Mouse (Mus musculus) kidney, postnatal 0 days (tissue): ENCODE measurements around the gene Snrpc. TPM values are rescaled to one million over a fixed set of nuclear protein-coding genes. Genes with fewer than 3 reads are reported as not detected.
"Not testable (repeated sequence)": the region's sequence is repeated elsewhere in the genome, so short reads cannot be mapped to it uniquely, and the experiment has no call there.

Experiments
- ATAC-seq: fragments of 200-750 bp; cut with Nextera tagmentation; replicated peaks from 2 replicates; pipeline ENCODE4 v1.8.0; 2017; ENCODE audit warnings: low read depth, moderate number of reproducible peaks, moderate TSS enrichment, moderate library complexity; ENCODE audit not compliant: low FRiP score
- DNase-seq: peaks from one replicate; pipeline ENCODE4 v3.0.0-alpha.2; 2016; ENCODE audit warnings: low spot score
- H3K27ac ChIP-seq: fragments of 300-500 bp; sonication (generic); 2 replicates; pipeline ENCODE4 v1.5.1; 2014; ENCODE audit warnings: mild to moderate bottlenecking
- H3K27me3 ChIP-seq: fragments of 300-500 bp; sonication (generic); 2 replicates; pipeline ENCODE4 v1.6.1; 2014; ENCODE audit warnings: low read length, mixed read lengths; ENCODE audit not compliant: insufficient read depth
- H3K36me3 ChIP-seq: fragments of 300-500 bp; sonication (generic); 2 replicates; pipeline ENCODE4 v1.6.1; 2014; ENCODE audit warnings: low read length, mixed read lengths; ENCODE audit not compliant: insufficient read depth
- H3K4me1 ChIP-seq: fragments of 300-500 bp; sonication (generic); replicated peaks from 2 replicates; pipeline ENCODE4 v1.6.1; 2014; ENCODE audit warnings: antibody characterized with exemption, low read length, mixed read lengths; ENCODE audit not compliant: insufficient read depth
- H3K4me2 ChIP-seq: fragments of 300-500 bp; sonication (generic); 2 replicates; pipeline ENCODE4 v1.6.1; 2014; ENCODE audit warnings: mild to moderate bottlenecking, low read length, moderate library complexity, mixed read lengths
- H3K4me3 ChIP-seq: fragments of 300-500 bp; sonication (generic); replicated peaks from 2 replicates; pipeline ENCODE4 v1.5.1; 2014; ENCODE audit warnings: low read depth, low read length
- H3K9ac ChIP-seq: fragments of 300-500 bp; sonication (generic); 2 replicates; pipeline ENCODE4 v1.6.1; 2014; ENCODE audit warnings: low read depth, low read length
- H3K9me3 ChIP-seq: fragments of 300-500 bp; sonication (generic); replicated peaks from 2 replicates; pipeline ENCODE4 v1.6.1; 2016; ENCODE audit warnings: low read length, inconsistent platforms, mixed read lengths
- CTCF ChIP-seq: IDR thresholded peaks from 2 replicates; pipeline ENCODE4 v1.5.1; 2016; ENCODE audit warnings: antibody characterized with exemption, low read depth, mild to moderate bottlenecking, moderate library complexity
- WGBS: fragments of 180-500 bp; shearing (Covaris S2); extraction: QIAGEN DNeasy Blood & Tissue Kit; methylation state at CpG from one replicate; pipeline ENCODE4 v1.1.7; 2014; 5-methylcytosine and 5-hydroxymethylcytosine counted together
- polyA plus RNA-seq: library from polyadenylated mRNA; unstranded; fragments of >200 nt; fragmentation: Nextera tagmentation; extraction: Ambion mirVana; gene quantifications from 2 replicates; pipeline ENCODE4 v1.2.1, GENCODE M21; 2015

Snrpc gene
- polyA plus RNA-seq: 258 and 263 TPM in 2 replicates

DNA sequence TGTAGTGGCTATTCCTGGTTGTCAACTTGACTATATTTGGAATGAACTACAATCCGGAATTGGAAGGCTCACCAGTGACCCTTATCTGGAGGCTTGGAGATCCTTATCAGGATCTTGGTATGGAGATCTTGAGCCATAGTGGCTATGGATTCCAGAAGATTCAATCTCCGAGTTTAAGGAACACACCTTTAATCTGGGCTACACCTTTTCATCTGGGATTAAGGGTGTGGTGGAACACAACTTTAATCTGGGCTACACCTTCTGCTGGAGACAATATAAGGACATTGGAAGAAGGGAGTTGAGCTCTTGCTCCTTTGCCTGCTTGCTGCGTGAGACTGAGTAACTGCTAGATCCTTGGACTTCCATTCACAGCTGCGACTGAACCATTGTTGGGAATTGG lies at the start of gene Snrpc:
Gene Snrpc, plus strand, starts transcription at position 301 of the 400 bp plus-strand sequence.
- 82% methylated on average over 3 of the region's 4 CpGs for WGBS
- not testable (repeated sequence) for ATAC-seq, H3K27ac ChIP-seq, H3K4me1 ChIP-seq, H3K9ac ChIP-seq, H3K9me3 ChIP-seq, H3K27me3 ChIP-seq, DNase-seq, H3K4me3 ChIP-seq, H3K36me3 ChIP-seq
- H3K4me2 ChIP-seq: peak within 1 kb of the TSS; percentile 77

DNA sequence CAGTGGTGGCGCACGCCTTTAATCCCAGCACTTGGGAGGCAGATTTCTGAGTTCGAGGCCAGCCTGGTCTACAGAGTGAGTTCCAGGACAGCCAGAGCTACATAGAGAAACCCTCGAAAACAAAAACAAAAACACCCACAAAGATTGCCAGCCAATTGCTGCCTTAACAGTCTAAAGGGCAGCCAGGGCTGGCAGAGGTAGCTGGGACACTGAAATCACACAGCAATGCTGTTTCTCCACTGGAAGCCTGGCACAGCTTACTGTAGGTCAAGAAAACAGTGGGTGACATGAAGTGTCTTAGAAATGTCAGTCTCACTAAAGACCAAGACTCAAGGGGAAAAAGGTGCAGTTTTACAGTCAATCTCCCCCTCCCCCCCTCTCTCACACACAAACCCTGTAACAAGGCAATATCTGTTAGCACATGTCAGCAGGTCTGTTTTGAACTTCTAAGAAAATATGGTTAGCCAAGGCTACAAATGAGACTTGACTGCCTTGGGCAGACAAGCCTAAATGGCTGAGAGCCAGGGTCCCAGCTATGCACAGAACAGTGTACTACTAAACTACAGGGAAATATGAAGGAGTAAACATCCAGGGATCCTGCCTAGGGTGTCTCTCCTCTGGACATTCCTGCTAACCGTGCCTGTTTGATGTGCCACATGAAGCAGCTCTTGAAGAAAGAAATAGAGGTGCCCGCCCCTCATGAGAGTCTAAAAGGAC lies 49.3 kb upstream of the Snrpc start:
- no peak for DNase-seq
- 0 out of 2 replicates have a peak, but pooled peaks cover 7% of the 10 kb centered on the region for H3K36me3 ChIP-seq
- H3K9ac ChIP-seq: no peak overlapping the region
- H3K4me1 ChIP-seq: no peaks in the 10 kb centered on the region
- no peaks in the 10 kb centered on the region for H3K9me3 ChIP-seq
- H3K4me2 ChIP-seq: no peak overlapping the region
- H3K4me3 ChIP-seq: no peak overlapping the region
- no peak for TF ChIP-seq CTCF
- H3K27ac ChIP-seq: no peak overlapping the region
- WGBS: 92% methylated on average over 6 of the region's 6 CpGs
- no peaks in the 10 kb centered on the region for H3K27me3 ChIP-seq
- no peak for ATAC-seq

DNA sequence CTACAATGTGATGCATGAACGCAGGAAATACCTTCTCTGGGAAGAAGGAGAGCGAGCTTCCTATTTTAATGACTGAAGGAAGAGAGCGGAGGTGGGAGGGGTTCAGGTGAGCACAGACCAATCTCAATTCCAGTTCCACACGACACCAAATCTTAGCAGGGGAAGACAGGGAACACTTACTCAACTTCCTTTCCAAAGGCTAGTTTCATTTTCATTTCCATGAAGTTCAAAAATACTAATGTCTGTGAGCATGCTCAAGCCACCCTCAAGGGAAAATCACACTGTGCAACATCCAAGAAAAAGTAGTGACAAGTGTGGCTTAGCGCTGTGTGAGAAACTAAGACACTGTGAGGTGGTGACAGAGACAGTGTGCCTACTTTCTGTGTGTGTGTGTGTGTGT lies 47.9 kb upstream of the Snrpc start:
- Histone ChIP-seq H3K27ac (no peak overlapping the region), H3K4me1 (no peaks in the 10 kb centered on the region), H3K36me3 (0 out of 2 replicates have a peak, but pooled peaks cover 7% of the 10 kb centered on the region), H3K4me2 (no peak overlapping the region), H3K9me3 (no peaks in the 10 kb centered on the region), H3K4me3 (no peak overlapping the region), H3K27me3 (no peaks in the 10 kb centered on the region), H3K9ac (no peak overlapping the region)
- no peak for TF ChIP-seq CTCF
- ATAC-seq (no peak), DNase-seq (no peak)
- 82% methylated on average over 5 of the region's 5 CpGs for WGBS

DNA sequence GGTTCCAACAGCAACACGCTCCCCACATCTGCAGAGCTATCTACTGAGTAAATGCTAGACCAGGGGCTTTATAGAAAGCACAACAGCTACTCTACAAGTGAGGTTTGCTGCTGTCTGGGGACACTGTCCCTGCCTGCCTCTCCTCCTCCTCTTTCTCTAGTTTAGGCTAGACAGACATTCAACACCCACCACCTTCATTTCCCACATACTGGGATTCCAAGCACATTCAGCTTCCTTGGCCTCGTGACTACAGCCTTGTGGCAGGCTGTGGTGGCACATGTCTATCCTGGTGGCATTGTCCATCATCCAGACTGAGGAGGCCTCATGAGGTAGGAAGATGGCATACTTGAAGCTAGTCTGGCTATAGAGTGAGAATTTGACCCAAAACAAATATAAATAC lies 47.0 kb upstream of the Snrpc start:
- H3K36me3 ChIP-seq: 0 out of 2 replicates have a peak, but pooled peaks cover 4% of the 10 kb centered on the region
- 0 out of 2 replicates have a peak, but pooled peaks have one; percentile 3 for TF ChIP-seq CTCF
- no peak overlapping the region for H3K4me3 ChIP-seq
- no peaks in the 10 kb centered on the region for H3K9me3 ChIP-seq
- no peak overlapping the region for H3K27ac ChIP-seq
- DNase-seq: no peak
- no peak for ATAC-seq
- no peak overlapping the region for H3K9ac ChIP-seq
- H3K4me2 ChIP-seq: no peak overlapping the region
- no peaks in the 10 kb centered on the region for H3K27me3 ChIP-seq
- 86% methylated on average over 2 of the region's 2 CpGs for WGBS
- H3K4me1 ChIP-seq: no peaks in the 10 kb centered on the region

DNA sequence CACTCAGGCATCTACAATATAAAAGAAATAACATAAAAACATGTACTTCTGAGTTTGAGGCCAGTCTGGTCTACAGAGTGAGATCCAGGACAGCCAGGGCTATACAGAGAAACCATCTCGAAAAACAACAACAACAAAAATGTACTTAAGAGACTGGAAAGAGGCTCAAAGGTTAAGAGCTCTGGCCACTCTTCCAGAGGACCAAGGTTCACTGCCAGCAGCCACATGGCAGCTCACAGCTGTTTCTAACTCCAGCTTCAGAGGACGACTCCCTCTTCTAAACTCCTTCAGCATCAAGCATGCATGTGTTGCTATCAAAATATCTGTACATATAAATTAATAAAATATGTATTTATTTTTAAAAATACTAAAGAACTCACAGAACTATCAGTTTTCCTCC lies 46.4 kb upstream of the Snrpc start:
- no peak for TF ChIP-seq CTCF
- Histone ChIP-seq H3K27ac (no peak overlapping the region), H3K9ac (no peak overlapping the region), H3K36me3 (0 out of 2 replicates have a peak, but pooled peaks cover 4% of the 10 kb centered on the region), H3K4me2 (no peak overlapping the region), H3K4me3 (no peak overlapping the region), H3K27me3 (no peaks in the 10 kb centered on the region), H3K9me3 (no peaks in the 10 kb centered on the region), H3K4me1 (peaks cover 2% of the 10 kb centered on the region; the same call in 1 of the 2 replicates)
- 66% methylated on average over 2 of the region's 2 CpGs for WGBS
- ATAC-seq (no peak), DNase-seq (no peak)

DNA sequence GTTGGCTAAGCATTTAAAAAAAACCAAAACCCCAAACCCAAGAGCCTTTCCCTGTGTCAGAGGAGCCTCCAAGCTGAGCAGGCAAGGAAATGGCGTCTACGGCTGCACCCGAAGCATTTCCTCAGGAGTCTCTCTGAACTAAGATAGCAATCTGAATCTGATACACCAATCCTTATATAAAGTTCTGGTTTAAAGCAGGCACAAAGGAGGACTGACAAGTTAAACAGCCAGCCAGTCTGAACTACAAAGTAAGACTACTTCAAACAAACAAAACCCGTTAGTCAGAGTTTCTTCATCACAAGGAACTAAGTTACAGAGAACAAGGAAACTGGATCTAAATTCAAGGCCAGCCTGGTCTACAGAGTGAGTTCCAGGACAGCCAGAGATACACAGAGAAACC lies 45.4 kb upstream of the Snrpc start:
- Histone ChIP-seq H3K9me3 (no peaks in the 10 kb centered on the region), H3K27ac (peak overlapping the region; percentile 34; the same call in 1 of the 2 replicates), H3K9ac (no peak overlapping the region), H3K36me3 (0 out of 2 replicates have a peak, but pooled peaks cover 4% of the 10 kb centered on the region), H3K4me2 (no peak overlapping the region), H3K4me3 (no peak overlapping the region), H3K27me3 (no peaks in the 10 kb centered on the region), H3K4me1 (peaks cover 11% of the 10 kb centered on the region; the same call in 1 of the 2 replicates)
- DNase-seq (no peak), ATAC-seq (no peak)
- TF ChIP-seq CTCF: no peak
- 74% methylated on average over 4 of the region's 4 CpGs for WGBS
